Mouse (Mus musculus) testis, adult 2 months (tissue): ENCODE measurements at regions not wholly inside any gene's neighbourhood (a gene's known extent, or its start where the extent isn't known, plus 50 kb on each side); places are given as distances from the start of the nearest gene placed in this dataset.

Experiments used
- CTCF ChIP-seq: fragments of 200-500 bp; IDR thresholded peaks from 2 replicates; pipeline ENCODE4 v1.5.1; 2012; ENCODE audit warnings: low read depth, mild to moderate bottlenecking, inconsistent platforms, low read length, moderate library complexity; ENCODE audit not compliant: control insufficient read depth, insufficient read depth, insufficient replicate concordance
- POLR2A ChIP-seq: fragments of 200-500 bp; IDR thresholded peaks from 2 replicates; pipeline ENCODE4 v1.6.1; 2012; ENCODE audit warnings: low read depth, mild to moderate bottlenecking, inconsistent platforms, low read length, moderate library complexity; ENCODE audit not compliant: control insufficient read depth

GRCm38 (mm10) chr3:21507655-21508054 lies 568.8 kb upstream of the Tbl1xr1 start:
- TF ChIP-seq POLR2A = no peak
- no peak for TF ChIP-seq CTCF
